Mouse (Mus musculus) forebrain, embryonic 15.5 days (tissue): ENCODE measurements at regions not wholly inside any gene's neighbourhood (a gene's known extent, or its start where the extent isn't known, plus 50 kb on each side); places are given as distances from the start of the nearest gene placed in this dataset.

Source experiments
- ATAC-seq: fragments of 200-750 bp; cut with Nextera tagmentation; replicated peaks from 2 replicates; pipeline ENCODE4 v1.8.0; 2017; ENCODE audit warnings: mild to moderate bottlenecking, moderate TSS enrichment, moderate library complexity
- H3K27ac ChIP-seq: fragments of 300-500 bp; sonication (generic); replicated peaks from 2 replicates; pipeline ENCODE4 v1.5.1; 2015; ENCODE audit warnings: mild to moderate bottlenecking, inconsistent platforms
- H3K27me3 ChIP-seq: fragments of 300-500 bp; sonication (generic); 2 replicates; pipeline ENCODE4 v1.6.1; 2015; ENCODE audit warnings: inconsistent platforms
- H3K36me3 ChIP-seq: fragments of 300-500 bp; sonication (generic); 2 replicates; pipeline ENCODE4 v1.6.1; 2015; ENCODE audit warnings: mild to moderate bottlenecking, inconsistent platforms
- H3K4me1 ChIP-seq: fragments of 300-500 bp; sonication (generic); 2 replicates; pipeline ENCODE4 v1.6.1; 2015; ENCODE audit warnings: inconsistent platforms
- H3K4me2 ChIP-seq: fragments of 300-500 bp; sonication (generic); replicated peaks from 2 replicates; pipeline ENCODE4 v1.6.1; 2015; ENCODE audit warnings: mild to moderate bottlenecking, inconsistent platforms
- H3K4me3 ChIP-seq: fragments of 300-500 bp; sonication (generic); 2 replicates; pipeline ENCODE4 v1.5.1; 2015; ENCODE audit warnings: mild to moderate bottlenecking, inconsistent platforms
- H3K9ac ChIP-seq: fragments of 300-500 bp; sonication (generic); replicated peaks from 2 replicates; pipeline ENCODE4 v1.6.1; 2015; ENCODE audit warnings: mild to moderate bottlenecking, inconsistent platforms
- H3K9me3 ChIP-seq: fragments of 300-500 bp; sonication (generic); 2 replicates; pipeline ENCODE4 v1.6.1; 2016; ENCODE audit warnings: inconsistent platforms
- WGBS: fragments of 180-500 bp; shearing (Covaris S2); methylation state at CpG from one replicate; pipeline ENCODE4 v1.1.7; 2015; ENCODE audit warnings: mixed read lengths; 5-methylcytosine and 5-hydroxymethylcytosine counted together

DNA sequence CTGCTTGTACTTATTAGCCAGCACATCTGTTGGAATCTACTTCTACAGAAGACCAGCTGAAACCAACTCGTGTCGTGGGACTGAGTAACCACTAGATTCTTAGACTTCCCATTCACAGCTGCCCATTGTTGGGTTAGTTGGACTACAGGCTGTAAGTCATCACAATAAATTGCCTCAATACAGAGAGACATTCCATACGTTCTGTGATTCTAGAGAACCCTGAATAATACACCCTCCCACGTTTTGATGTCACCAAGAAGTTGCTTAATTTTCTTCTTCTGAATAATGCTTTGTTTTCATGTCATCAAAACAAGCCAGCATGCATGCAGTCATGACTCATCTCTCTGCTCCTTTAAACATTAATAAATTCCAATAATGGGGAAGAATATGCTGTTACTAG lies 209.2 kb upstream of the Prok2 start:
- no peaks in the 10 kb centered on the region for H3K9me3 ChIP-seq
- H3K9ac ChIP-seq: no peak overlapping the region
- H3K4me3 ChIP-seq: no peak overlapping the region
- no peak overlapping the region for H3K4me2 ChIP-seq
- WGBS: 78% methylated on average over 4 of the region's 4 CpGs
- H3K36me3 ChIP-seq: no peaks in the 10 kb centered on the region
- no peak for ATAC-seq
- H3K27me3 ChIP-seq: no peaks in the 10 kb centered on the region
- no peak overlapping the region for H3K27ac ChIP-seq
- peaks cover 29% of the 10 kb centered on the region for H3K4me1 ChIP-seq

DNA sequence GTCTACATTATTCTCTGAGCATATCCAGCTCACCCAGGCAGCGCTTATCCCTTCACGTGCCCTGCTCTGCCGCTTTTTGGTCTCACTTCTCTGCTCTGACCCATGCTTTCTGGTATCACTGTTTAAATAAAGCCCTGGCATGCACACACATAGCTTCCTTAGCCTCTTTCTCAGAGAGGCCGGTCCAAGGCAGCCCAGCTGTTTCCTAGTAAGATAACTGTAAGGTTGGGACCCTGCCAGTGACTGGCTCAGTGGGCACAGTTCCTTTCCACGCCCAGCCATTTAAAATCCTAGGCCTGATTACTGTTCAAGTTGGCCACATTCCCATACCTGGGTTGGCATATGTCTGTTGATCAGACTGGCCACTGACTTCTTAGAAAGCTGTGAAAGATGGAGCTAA lies 208.2 kb upstream of the Prok2 start:
- Histone ChIP-seq H3K36me3 (no peaks in the 10 kb centered on the region), H3K27me3 (no peaks in the 10 kb centered on the region), H3K9me3 (no peaks in the 10 kb centered on the region), H3K4me2 (no peak overlapping the region), H3K9ac (no peak overlapping the region), H3K27ac (0 out of 2 replicates have a peak overlapping the region, but pooled peaks have one; percentile 46), H3K4me3 (no peak overlapping the region), H3K4me1 (peaks cover 29% of the 10 kb centered on the region)
- ATAC-seq: no peak
- 68% methylated on average over 5 of the region's 5 CpGs for WGBS

DNA sequence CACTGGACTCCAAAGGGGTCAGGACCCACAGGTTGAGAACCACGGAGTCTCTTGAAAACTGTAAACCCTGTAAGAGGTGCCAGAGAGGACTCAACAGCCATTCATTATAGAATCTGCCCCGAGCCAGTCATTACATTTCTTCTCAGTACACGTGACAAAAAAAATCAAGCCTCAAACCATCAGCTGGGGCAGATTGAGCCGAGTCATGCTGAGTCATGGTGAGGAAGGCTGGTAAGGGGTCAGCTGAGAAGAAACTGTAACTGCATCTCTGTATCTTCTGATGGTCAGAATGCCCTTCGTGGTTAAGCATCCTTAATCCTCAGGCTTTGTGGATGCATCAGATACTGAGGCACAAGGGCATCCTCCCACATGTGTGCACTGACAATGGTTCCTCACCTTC lies 207.2 kb upstream of the Prok2 start:
- ATAC-seq: no peak
- no peak overlapping the region for H3K27ac ChIP-seq
- no peak overlapping the region for H3K9ac ChIP-seq
- 78% methylated on average over 5 of the region's 5 CpGs for WGBS
- no peak overlapping the region for H3K4me3 ChIP-seq
- no peaks in the 10 kb centered on the region for H3K36me3 ChIP-seq
- peaks cover 22% of the 10 kb centered on the region for H3K4me1 ChIP-seq
- H3K9me3 ChIP-seq: no peaks in the 10 kb centered on the region
- no peak overlapping the region for H3K4me2 ChIP-seq
- H3K27me3 ChIP-seq: no peaks in the 10 kb centered on the region

DNA sequence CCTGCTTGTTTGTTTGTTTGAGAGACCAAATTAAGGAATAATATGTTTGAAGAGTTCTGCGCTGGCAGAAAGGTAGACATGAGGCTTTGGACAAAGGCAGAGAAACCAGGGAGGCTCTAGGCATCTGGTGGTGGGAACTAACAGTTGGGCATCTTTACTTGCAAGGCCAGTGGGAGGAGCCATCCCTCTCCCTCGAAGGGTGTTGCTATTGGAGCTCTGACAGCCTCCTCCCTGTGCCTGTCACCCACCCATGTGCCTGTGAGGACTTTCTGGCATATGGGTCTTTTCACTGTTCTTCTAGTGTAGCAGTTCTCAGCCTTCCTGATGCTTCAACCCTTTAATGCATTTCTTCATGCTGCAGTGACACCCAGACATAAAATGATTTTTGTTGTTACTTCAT lies 206.7 kb upstream of the Prok2 start:
- Histone ChIP-seq H3K4me1 (peaks cover 22% of the 10 kb centered on the region), H3K4me2 (no peak overlapping the region), H3K36me3 (no peaks in the 10 kb centered on the region), H3K4me3 (no peak overlapping the region), H3K27ac (no peak overlapping the region), H3K9ac (no peak overlapping the region), H3K9me3 (no peaks in the 10 kb centered on the region), H3K27me3 (no peaks in the 10 kb centered on the region)
- no peak for ATAC-seq
- WGBS: 45% methylated on average over 2 of the region's 2 CpGs

DNA sequence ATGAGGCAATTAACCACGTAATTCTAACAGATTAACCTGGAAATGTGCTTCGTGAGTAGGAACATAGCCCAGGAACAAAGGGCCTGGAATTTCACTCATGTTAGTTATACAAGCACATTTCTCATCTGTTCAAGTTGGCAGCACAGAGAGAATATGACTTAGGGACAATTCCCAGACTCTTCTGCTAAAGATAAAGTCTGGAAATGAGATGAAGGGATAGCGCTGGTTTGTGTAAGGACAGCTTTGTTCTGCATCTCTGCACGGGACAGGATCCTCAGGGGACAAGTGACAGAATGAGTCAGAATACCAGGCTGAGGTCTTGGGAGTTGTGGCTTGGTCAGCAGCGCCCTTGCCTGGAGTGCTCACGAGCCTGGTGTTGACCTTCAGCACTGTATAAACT lies 206.2 kb upstream of the Prok2 start:
- Histone ChIP-seq H3K27me3 (no peaks in the 10 kb centered on the region), H3K9me3 (no peaks in the 10 kb centered on the region), H3K9ac (no peak overlapping the region), H3K27ac (no peak overlapping the region), H3K4me3 (no peak overlapping the region), H3K4me2 (no peak overlapping the region), H3K4me1 (peaks cover 22% of the 10 kb centered on the region), H3K36me3 (no peaks in the 10 kb centered on the region)
- whole genome bisulfite sequencing: 68% methylated on average over 6 of the region's 6 CpGs
- no peak for ATAC-seq

DNA sequence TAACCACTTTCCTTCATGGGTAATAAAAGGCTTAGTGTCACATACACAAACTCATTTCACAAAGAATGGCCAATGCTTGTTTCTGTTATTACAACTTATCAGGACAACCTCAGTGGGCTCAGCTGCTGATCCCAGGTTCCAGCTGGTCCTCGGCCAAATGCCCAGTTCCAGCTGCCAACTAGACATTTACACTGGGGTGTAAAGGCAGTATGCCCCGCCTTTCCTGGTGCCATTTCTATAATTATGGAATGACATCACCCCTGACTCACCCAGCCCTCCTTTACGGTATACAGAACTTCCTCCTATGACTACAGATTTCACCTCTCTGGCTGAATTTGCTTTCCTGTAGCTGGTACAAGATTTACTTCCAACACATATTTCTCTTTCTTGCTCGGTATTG lies 205.4 kb upstream of the Prok2 start:
- 66% methylated on average over 4 of the region's 4 CpGs for WGBS
- Histone ChIP-seq H3K9me3 (no peaks in the 10 kb centered on the region), H3K4me3 (no peak overlapping the region), H3K4me1 (peaks cover 22% of the 10 kb centered on the region), H3K36me3 (no peaks in the 10 kb centered on the region), H3K9ac (no peak overlapping the region), H3K4me2 (no peak overlapping the region), H3K27me3 (no peaks in the 10 kb centered on the region), H3K27ac (no peak overlapping the region)
- no peak for ATAC-seq

DNA sequence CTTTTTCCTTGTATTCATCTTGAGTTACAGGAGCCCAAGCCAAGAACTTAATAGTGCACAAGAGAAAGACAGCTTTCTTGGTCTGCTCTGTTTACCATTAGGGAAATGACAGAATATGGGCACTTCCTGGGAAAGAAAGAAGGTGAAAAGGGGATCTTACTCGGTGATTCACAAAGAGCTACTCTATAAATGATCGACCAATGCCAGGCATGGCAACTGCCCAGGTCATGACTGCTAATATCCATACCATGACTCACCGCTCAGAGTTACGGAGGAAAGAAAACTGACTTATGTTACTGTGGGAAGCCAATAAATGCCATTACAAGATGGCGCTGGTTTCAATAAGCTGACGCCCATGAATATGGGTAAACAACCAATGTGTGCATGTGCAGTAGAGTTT lies 204.1 kb upstream of the Prok2 start:
- peaks cover 22% of the 10 kb centered on the region for H3K4me1 ChIP-seq
- no peak overlapping the region for H3K27ac ChIP-seq
- no peak overlapping the region for H3K4me2 ChIP-seq
- no peaks in the 10 kb centered on the region for H3K9me3 ChIP-seq
- ATAC-seq: no peak
- H3K27me3 ChIP-seq: no peaks in the 10 kb centered on the region
- H3K4me3 ChIP-seq: no peak overlapping the region
- H3K9ac ChIP-seq: no peak overlapping the region
- WGBS: 93% methylated on average over 6 of the region's 6 CpGs
- no peaks in the 10 kb centered on the region for H3K36me3 ChIP-seq

DNA sequence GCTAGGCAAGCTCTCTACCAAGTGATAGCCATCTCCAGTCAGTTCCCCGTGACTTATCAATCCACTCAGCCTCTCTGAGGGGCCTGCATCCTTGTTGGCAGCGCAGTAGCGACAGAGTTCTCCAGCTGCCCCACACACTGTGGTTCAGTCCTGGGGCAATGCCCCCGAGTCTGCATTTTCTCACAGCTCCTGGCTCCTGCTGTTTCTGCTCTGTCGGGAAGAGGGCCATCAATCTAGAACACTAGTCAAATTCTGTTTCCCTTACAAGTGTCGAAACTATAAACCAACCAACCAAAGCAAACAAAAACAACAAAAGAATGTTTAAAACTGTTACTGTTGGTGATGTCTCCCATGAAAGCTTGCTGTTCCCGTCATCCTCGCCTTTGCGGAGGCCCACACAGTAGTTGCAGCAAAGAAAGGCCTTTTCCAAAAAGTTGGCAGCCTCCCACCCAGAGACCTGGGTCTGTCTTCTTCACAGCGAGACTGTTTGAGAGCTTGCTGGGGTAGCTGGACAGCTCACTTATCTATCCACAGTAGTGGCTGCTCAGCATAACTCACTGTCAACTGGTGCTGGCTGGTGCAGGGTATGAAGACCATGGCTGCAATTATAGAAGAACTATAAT lies 201.9 kb upstream of the Prok2 start:
- no peak for ATAC-seq
- Histone ChIP-seq H3K27ac (no peak overlapping the region), H3K27me3 (no peaks in the 10 kb centered on the region), H3K4me1 (peaks cover 10% of the 10 kb centered on the region), H3K9ac (no peak overlapping the region), H3K36me3 (no peaks in the 10 kb centered on the region), H3K9me3 (no peaks in the 10 kb centered on the region), H3K4me2 (no peak overlapping the region), H3K4me3 (no peak overlapping the region)
- 67% methylated on average over 10 of the region's 10 CpGs for WGBS

DNA sequence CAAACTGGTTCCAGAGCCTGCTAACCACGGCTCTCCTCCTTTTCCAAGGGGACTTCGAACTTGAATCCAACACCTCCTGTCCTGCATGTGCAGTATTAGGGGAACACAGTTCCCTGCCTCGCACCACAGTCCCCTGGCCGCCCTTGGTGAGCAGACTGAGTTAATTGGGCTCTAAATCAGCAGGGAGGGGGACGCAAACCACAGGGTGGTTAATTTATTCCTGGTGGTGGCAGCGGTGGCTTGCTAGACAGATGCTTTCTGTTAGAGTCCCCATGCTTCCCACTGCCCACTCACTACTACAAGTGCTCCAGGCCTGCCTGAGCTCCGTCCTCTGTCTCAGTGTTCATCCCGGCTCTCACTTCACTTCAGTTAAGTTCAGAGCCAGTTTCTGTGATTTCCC lies 198.0 kb upstream of the Prok2 start:
- peaks cover 6% of the 10 kb centered on the region; the same call in 1 of the 2 replicates for H3K4me1 ChIP-seq
- no peak for ATAC-seq
- H3K27ac ChIP-seq: no peak overlapping the region
- WGBS: 39% methylated on average over 8 of the region's 8 CpGs
- no peaks in the 10 kb centered on the region for H3K36me3 ChIP-seq
- no peaks in the 10 kb centered on the region for H3K9me3 ChIP-seq
- H3K4me3 ChIP-seq: no peak overlapping the region
- H3K4me2 ChIP-seq: no peak overlapping the region
- H3K9ac ChIP-seq: no peak overlapping the region
- H3K27me3 ChIP-seq: no peaks in the 10 kb centered on the region

DNA sequence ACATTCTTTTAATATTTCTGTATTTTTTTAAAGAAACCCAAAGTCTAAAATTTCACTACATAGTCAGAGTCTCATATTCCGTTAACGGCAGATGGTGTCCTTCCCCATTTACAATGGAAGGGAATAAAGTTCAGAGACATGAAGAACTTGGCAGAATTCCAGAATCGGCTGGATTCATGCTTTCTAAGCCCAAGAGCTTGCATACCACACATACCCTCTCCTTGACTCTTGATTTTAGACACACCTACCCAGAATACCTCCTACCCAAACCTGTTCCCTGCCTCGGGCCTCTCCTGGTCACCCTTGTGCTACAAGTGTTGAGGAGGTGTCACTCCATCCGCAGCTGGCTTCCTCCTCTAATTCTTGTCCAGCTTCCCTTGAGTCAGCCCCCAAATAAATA lies 195.8 kb upstream of the Prok2 start:
- H3K4me1 ChIP-seq: peaks cover 7% of the 10 kb centered on the region; the same call in 1 of the 2 replicates
- no peaks in the 10 kb centered on the region for H3K9me3 ChIP-seq
- ATAC-seq: no peak
- H3K27me3 ChIP-seq: no peaks in the 10 kb centered on the region
- H3K4me2 ChIP-seq: no peak overlapping the region
- H3K36me3 ChIP-seq: no peaks in the 10 kb centered on the region
- no peak overlapping the region for H3K9ac ChIP-seq
- H3K27ac ChIP-seq: no peak overlapping the region
- 78% methylated on average over 5 of the region's 5 CpGs for WGBS
- no peak overlapping the region for H3K4me3 ChIP-seq

DNA sequence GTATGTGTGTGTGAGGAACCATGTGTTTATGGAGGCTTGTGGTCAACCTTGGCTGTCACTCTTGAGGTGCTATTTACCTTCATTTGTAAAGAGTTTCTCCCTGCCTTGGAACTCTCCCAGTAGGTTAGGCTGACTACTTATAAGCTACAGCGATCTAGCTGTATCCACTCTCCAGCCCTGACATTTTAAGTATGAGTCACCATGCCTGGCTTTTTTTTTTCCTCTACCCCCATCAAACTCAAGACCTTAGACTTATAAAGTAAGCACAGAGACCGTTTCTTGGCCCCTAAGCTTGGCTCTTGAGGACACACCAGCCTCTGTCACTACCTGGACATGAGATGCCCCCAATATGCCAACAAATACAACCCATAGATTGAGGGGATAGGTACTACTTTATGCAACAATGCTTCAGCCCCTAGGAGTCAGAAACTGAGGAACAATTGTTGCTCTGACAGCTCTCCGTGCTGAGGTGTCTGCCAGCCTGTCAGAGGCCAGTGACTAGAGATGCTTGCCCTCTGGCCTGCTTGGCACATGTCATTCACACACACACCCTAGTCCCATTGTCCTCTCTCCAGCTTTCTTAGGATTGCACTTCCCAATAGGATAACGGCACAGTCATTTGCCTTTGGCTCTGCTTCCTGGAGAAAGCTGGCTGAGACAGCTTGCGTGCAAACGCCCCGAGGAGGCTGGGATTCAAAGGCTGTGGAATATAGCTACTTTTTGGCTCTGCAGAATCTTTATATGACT lies 193.8 kb upstream of the Prok2 start:
- ATAC-seq: no peak
- Histone ChIP-seq H3K9me3 (no peaks in the 10 kb centered on the region), H3K9ac (no peak overlapping the region), H3K27ac (0 out of 2 replicates have a peak overlapping the region, but pooled peaks have one; percentile 1), H3K4me1 (peaks cover 14% of the 10 kb centered on the region), H3K4me3 (no peak overlapping the region), H3K36me3 (no peaks in the 10 kb centered on the region), H3K27me3 (no peaks in the 10 kb centered on the region), H3K4me2 (no peak overlapping the region)
- WGBS: 63% methylated on average over 7 of the region's 7 CpGs

DNA sequence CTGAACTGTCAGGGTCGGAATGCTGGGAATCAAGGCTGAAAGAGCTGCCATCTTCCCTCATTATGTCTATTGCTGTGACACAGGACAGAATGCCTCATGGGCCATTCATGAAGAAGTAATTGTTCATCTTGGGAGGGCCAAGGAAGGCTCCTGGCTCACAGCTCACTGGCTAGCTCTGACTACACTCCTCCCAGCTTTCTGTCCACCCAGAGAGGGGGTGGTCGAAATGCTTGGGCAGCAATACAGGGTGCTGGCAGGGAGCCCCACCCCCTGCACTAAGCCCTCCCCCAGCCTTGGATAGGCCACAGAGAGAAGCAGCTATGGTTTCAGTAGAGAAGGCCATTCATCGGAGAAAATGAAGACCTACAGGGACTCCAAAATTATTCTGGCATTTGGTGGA lies 192.2 kb upstream of the Prok2 start:
- H3K9ac ChIP-seq: no peak overlapping the region
- no peaks in the 10 kb centered on the region for H3K9me3 ChIP-seq
- no peak overlapping the region for H3K4me2 ChIP-seq
- no peak overlapping the region for H3K4me3 ChIP-seq
- H3K4me1 ChIP-seq: peaks cover 17% of the 10 kb centered on the region
- H3K27me3 ChIP-seq: no peaks in the 10 kb centered on the region
- no peak overlapping the region for H3K27ac ChIP-seq
- no peak for ATAC-seq
- WGBS: 51% methylated on average over 3 of the region's 3 CpGs
- H3K36me3 ChIP-seq: no peaks in the 10 kb centered on the region

DNA sequence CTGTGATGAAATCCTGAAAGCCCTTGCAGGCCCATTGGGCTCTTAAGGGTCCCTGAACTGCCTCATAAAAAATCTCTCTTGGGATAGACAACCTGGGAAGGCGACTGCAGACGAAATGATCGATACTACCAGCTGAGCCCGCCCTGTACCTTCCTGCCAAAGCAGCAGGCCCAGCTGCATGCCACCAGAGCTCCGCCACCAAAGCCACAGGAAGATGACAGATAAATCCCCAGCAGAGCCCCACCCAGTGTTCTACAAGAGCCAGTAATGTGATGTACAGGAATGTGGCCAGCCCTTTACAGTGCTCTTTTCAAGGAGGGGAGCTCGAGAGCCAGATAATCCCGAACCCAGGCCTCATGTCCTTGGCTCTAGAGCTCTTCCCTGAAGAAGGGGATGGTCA lies 183.7 kb upstream of the Prok2 start:
- no peak overlapping the region for H3K4me3 ChIP-seq
- no peak overlapping the region for H3K9ac ChIP-seq
- no peaks in the 10 kb centered on the region for H3K27me3 ChIP-seq
- H3K9me3 ChIP-seq: no peaks in the 10 kb centered on the region
- WGBS: 87% methylated on average over 7 of the region's 7 CpGs
- ATAC-seq: no peak
- H3K36me3 ChIP-seq: no peaks in the 10 kb centered on the region
- no peak overlapping the region for H3K27ac ChIP-seq
- peaks cover 6% of the 10 kb centered on the region; the same call in 1 of the 2 replicates for H3K4me1 ChIP-seq
- no peak overlapping the region for H3K4me2 ChIP-seq
